Mouse (Mus musculus): ENCODE data around the gene Pkp3. TPM values are rescaled to one million over a fixed set of nuclear protein-coding genes. Genes with fewer than 3 reads are reported as not detected.

Pkp3 gene
- total RNA-seq (2014; fragmentation: Nextera tagmentation) (1.4 and 2.2 TPM in 2 replicates), total RNA-seq (2017) (0.52 and 2.7 TPM in 2 replicates)

- ATAC-seq (replicated peaks; ENCODE audit: poor library complexity, severe bottlenecking), result no peak
Measured at GRCm38 (mm10) chr7:141077841-141078240, at the start of gene Pkp3. Gene Pkp3 (plus strand): TSS chr7:141078218.

- no peak for ATAC-seq (replicated peaks; ENCODE audit: poor library complexity, severe bottlenecking)
Measured at GRCm38 (mm10) chr7:141028831-141029230, 49.2 kb upstream of the Pkp3 start, which contains the start of gene Gm17387. Gene Gm17387 (plus strand): TSS chr7:141029131.

- no peak for ATAC-seq (replicated peaks; ENCODE audit: poor library complexity, severe bottlenecking)
Measured at GRCm38 (mm10) chr7:141030390-141030789, 47.6 kb upstream of the Pkp3 start.

- ATAC-seq (replicated peaks; ENCODE audit: poor library complexity, severe bottlenecking), result no peak
Measured at GRCm38 (mm10) chr7:141032458-141033167, 45.4 kb upstream of the Pkp3 start.

GRCm38 (mm10) chr7:141036624-141037023, 41.4 kb upstream of the Pkp3 start:
- peak; percentile 89 for ATAC-seq (replicated peaks; ENCODE audit: poor library complexity, severe bottlenecking)

GRCm38 (mm10) chr7:141038090-141039032, 39.7 kb upstream of the Pkp3 start:
- peak; percentile 31 for ATAC-seq (replicated peaks; ENCODE audit: poor library complexity, severe bottlenecking)

GRCm38 (mm10) chr7:141039386-141040107, 38.5 kb upstream of the Pkp3 start:
- ATAC-seq (replicated peaks; ENCODE audit: poor library complexity, severe bottlenecking), result no peak

- no peak for ATAC-seq (replicated peaks; ENCODE audit: poor library complexity, severe bottlenecking)
Measured at GRCm38 (mm10) chr7:141040867-141041606, 37.0 kb upstream of the Pkp3 start.

GRCm38 (mm10) chr7:141041661-141042060, 36.4 kb upstream of the Pkp3 start:
- ATAC-seq (replicated peaks; ENCODE audit: poor library complexity, severe bottlenecking), result no peak

- no peak for ATAC-seq (replicated peaks; ENCODE audit: poor library complexity, severe bottlenecking)
Measured at GRCm38 (mm10) chr7:141042539-141042938, 35.5 kb upstream of the Pkp3 start.

GRCm38 (mm10) chr7:141046931-141047580, 31.0 kb upstream of the Pkp3 start:
- 0 out of 2 replicates have a peak, but pooled peaks have one; percentile 8 for ATAC-seq (replicated peaks; ENCODE audit: poor library complexity, severe bottlenecking)

- ATAC-seq (replicated peaks; ENCODE audit: poor library complexity, severe bottlenecking), result no peak
Measured at GRCm38 (mm10) chr7:141047581-141048225, 30.3 kb upstream of the Pkp3 start.

- ATAC-seq (replicated peaks; ENCODE audit: poor library complexity, severe bottlenecking), result peak; percentile 96
Measured at GRCm38 (mm10) chr7:141048226-141049218, 29.5 kb upstream of the Pkp3 start.

GRCm38 (mm10) chr7:141049326-141049725, 28.7 kb upstream of the Pkp3 start:
- no peak for ATAC-seq (replicated peaks; ENCODE audit: poor library complexity, severe bottlenecking)

GRCm38 (mm10) chr7:141051060-141051685, 26.8 kb upstream of the Pkp3 start:
- no peak for ATAC-seq (replicated peaks; ENCODE audit: poor library complexity, severe bottlenecking)

GRCm38 (mm10) chr7:141052016-141052415, 26.0 kb upstream of the Pkp3 start:
- no peak for ATAC-seq (replicated peaks; ENCODE audit: poor library complexity, severe bottlenecking)

- no peak for ATAC-seq (replicated peaks; ENCODE audit: poor library complexity, severe bottlenecking)
Measured at GRCm38 (mm10) chr7:141052421-141052820, 25.6 kb upstream of the Pkp3 start.

Data from granulocyte monocyte progenitor cell, adult 5-6 weeks (primary cell).